30 mouse cellular contexts compared by ENCODE assay signal in the genomic region with DNA sequence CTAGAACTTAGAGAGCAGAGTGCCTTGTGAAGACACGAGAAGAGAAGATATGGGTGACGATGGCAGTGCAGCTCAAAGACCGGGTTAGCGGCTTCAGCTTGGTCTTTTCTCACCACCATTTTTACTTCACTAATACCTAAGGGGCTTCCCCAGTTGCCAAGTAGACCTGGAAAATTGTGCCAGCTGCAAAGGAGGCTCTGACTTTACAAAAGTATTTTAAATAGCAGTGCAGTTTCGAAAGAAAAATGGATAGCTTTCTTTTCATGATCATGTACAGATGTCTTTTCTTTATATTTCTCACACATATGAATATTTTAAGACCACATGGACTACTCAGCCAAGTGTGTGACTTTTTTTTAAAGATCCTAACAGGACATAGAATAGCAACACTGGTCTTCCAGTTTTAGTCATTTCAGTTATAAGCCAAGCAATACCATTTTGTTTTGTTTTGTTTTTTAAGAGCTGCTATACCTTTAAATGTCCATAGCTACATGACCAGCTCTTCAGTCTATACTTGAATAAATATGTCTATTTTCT. TPM values are rescaled to one million over a fixed set of nuclear protein-coding genes. Genes with fewer than 3 reads are reported as not detected.
"Had no signal": no experiment of that assay in that cellular context is flagged by ENCODE, and none has a peak within 500 bp of the region (broad histone marks: within the 10 kb centered on the region; RNA-seq: fewer than 3 reads in every experiment).

No protein-coding gene starts in this region.

- H3K27ac ChIP-seq: gastrocnemius, adult 2 months; heart, adult 2 months; heart, embryonic 13.5 days; heart, embryonic 15.5 days; hindbrain, embryonic 10.5 days; hindbrain, embryonic 12.5 days; hindbrain, embryonic 14.5 days; intestine, embryonic 15.5 days; limb, embryonic 13.5 days; limb, embryonic 15.5 days; liver, embryonic 12.5 days; liver, embryonic 14.5 days had no signal

- H3K27me3 ChIP-seq: heart, embryonic 13.5 days; heart, embryonic 15.5 days; hindbrain, embryonic 12.5 days; intestine, embryonic 15.5 days; limb, embryonic 13.5 days; limb, embryonic 15.5 days; liver, embryonic 12.5 days had no signal

- H3K9me3 ChIP-seq: heart, embryonic 13.5 days; heart, embryonic 15.5 days; hindbrain, embryonic 10.5 days; hindbrain, embryonic 12.5 days; intestine, embryonic 15.5 days; limb, embryonic 13.5 days; limb, embryonic 15.5 days; liver, embryonic 12.5 days had no signal

- H3K9ac ChIP-seq: heart, embryonic 13.5 days; heart, embryonic 15.5 days; hindbrain, embryonic 12.5 days; hindbrain, embryonic 14.5 days; intestine, embryonic 15.5 days; limb, embryonic 13.5 days; limb, embryonic 15.5 days; liver, embryonic 12.5 days; liver, embryonic 14.5 days had no signal

- H3K36me3 ChIP-seq: heart, embryonic 15.5 days; hindbrain, embryonic 10.5 days; hindbrain, embryonic 12.5 days; intestine, embryonic 15.5 days; limb, embryonic 13.5 days; limb, embryonic 15.5 days; liver, embryonic 12.5 days had no signal

- H3K4me3 ChIP-seq: gastrocnemius, adult 2 months; heart, adult 2 months; heart, embryonic 13.5 days; heart, embryonic 15.5 days; hindbrain, embryonic 10.5 days; hindbrain, embryonic 12.5 days; intestine, embryonic 15.5 days; limb, embryonic 13.5 days; limb, embryonic 15.5 days; liver, embryonic 12.5 days had no signal

- DNase-seq: gastrocnemius, adult 2 months; gastrocnemius, postnatal 10 days; gastrocnemius, postnatal 25 days; heart, adult 2 months; heart, postnatal 4 days; kidney, adult 18-20 months; kidney, adult 8-10 months; kidney, postnatal 10 days; kidney, postnatal 25 days; kidney, postnatal 4 days; layer of hippocampus, adult 9-11 months; layer of hippocampus, postnatal 36 days; left cerebral cortex, postnatal 4 days had no signal

- ATAC-seq: hindbrain, embryonic 16.5 days; inflammation-experienced regulatory T-cells, adult 6 months; intestine, embryonic 15.5 days; intestine, postnatal 0 days; liver, embryonic 12.5 days had no signal

- H3K4me2 ChIP-seq: heart, embryonic 11.5 days; heart, embryonic 13.5 days; heart, embryonic 15.5 days; hindbrain, embryonic 12.5 days; hindbrain, embryonic 14.5 days; intestine, embryonic 15.5 days; limb, embryonic 13.5 days; limb, embryonic 15.5 days; liver, embryonic 12.5 days had no signal

- H3K4me1 ChIP-seq: hindbrain, embryonic 10.5 days; hindbrain, embryonic 12.5 days; intestine, embryonic 15.5 days; limb, embryonic 13.5 days; limb, embryonic 15.5 days; liver, embryonic 12.5 days had no signal

RNA-seq across cellular contexts. Expression of a gene that starts 49.0 kb away (rescaled TPM):
- total RNA-seq: granulocyte monocyte progenitor cell, adult 5-6 weeks had no signal

RNA-seq across cellular contexts. Expression of a gene that starts 57.2 kb away (rescaled TPM):
- polyA plus RNA-seq: heart, embryonic 11.5 days; heart, embryonic 15.5 days; hindbrain, embryonic 10.5 days; hindbrain, embryonic 14.5 days; kidney, embryonic 14.5 days; kidney, embryonic 16.5 days had no signal
